ENCODE assay signal across 27 mouse cellular contexts in genomic region chr9:24178744-24179143, GRCm38 (mm10).
"Had no signal": no experiment of that assay in that cellular context is flagged by ENCODE, and none has a peak within 500 bp of the region (broad histone marks: within the 10 kb centered on the region; RNA-seq: fewer than 3 reads in every experiment).

No protein-coding gene starts in this region.

- H3K9ac ChIP-seq: heart, embryonic 13.5 days; heart, embryonic 15.5 days; hindbrain, embryonic 13.5 days; hindbrain, embryonic 15.5 days; kidney, embryonic 15.5 days; limb, embryonic 12.5 days; liver, embryonic 13.5 days; liver, embryonic 15.5 days had no signal

- DNase-seq: gastrocnemius, postnatal 14 days; gastrocnemius, postnatal 36 days; heart, adult 11 months; heart, adult 2 months; heart, postnatal 14 days; heart, postnatal 36 days; kidney, adult 18-20 months; kidney, adult 8-10 months; kidney, postnatal 14 days; kidney, postnatal 36 days; layer of hippocampus, adult 9-11 months; layer of hippocampus, postnatal 36 days; left cerebral cortex, postnatal 4 days; liver; liver, embryonic 13.5 days had no signal

- H3K9me3 ChIP-seq: heart, embryonic 13.5 days; heart, embryonic 15.5 days; hindbrain, embryonic 13.5 days; hindbrain, embryonic 15.5 days; kidney, embryonic 15.5 days; limb, embryonic 12.5 days; liver, embryonic 13.5 days; liver, embryonic 15.5 days had no signal

- H3K4me1 ChIP-seq: hindbrain, embryonic 13.5 days; hindbrain, embryonic 15.5 days; kidney, embryonic 15.5 days; limb, embryonic 12.5 days; liver, embryonic 13.5 days; liver, embryonic 15.5 days had no signal

- H3K27ac ChIP-seq: heart, adult 2 months; heart, embryonic 13.5 days; heart, embryonic 15.5 days; hindbrain, embryonic 13.5 days; hindbrain, embryonic 15.5 days; hindbrain, postnatal 0 days; kidney, embryonic 15.5 days; kidney, postnatal 0 days; limb, embryonic 12.5 days; liver, embryonic 13.5 days; liver, embryonic 15.5 days had no signal

- H3K36me3 ChIP-seq: heart, embryonic 13.5 days; heart, embryonic 15.5 days; hindbrain, embryonic 13.5 days; hindbrain, embryonic 15.5 days; kidney, embryonic 15.5 days; limb, embryonic 12.5 days; liver, embryonic 13.5 days; liver, embryonic 15.5 days had no signal

- H3K4me2 ChIP-seq: heart, embryonic 11.5 days; heart, embryonic 13.5 days; heart, embryonic 15.5 days; hindbrain, embryonic 13.5 days; hindbrain, embryonic 15.5 days; kidney, embryonic 15.5 days; limb, embryonic 12.5 days; liver, embryonic 11.5 days; liver, embryonic 13.5 days; liver, embryonic 15.5 days had no signal

- H3K27me3 ChIP-seq: heart, embryonic 13.5 days; heart, embryonic 15.5 days; hindbrain, embryonic 13.5 days; hindbrain, embryonic 15.5 days; kidney, embryonic 15.5 days; limb, embryonic 12.5 days; liver, embryonic 13.5 days; liver, embryonic 15.5 days had no signal

- ATAC-seq: hindbrain, postnatal 0 days; intestine, embryonic 16.5 days had no signal

- H3K4me3 ChIP-seq: heart, adult 2 months; heart, embryonic 13.5 days; heart, embryonic 15.5 days; hindbrain, embryonic 13.5 days; hindbrain, embryonic 15.5 days; kidney, embryonic 15.5 days; limb, embryonic 12.5 days; liver, embryonic 13.5 days; liver, embryonic 15.5 days had no signal
